9 mouse cellular contexts compared by ENCODE assay signal in the genomic region with DNA sequence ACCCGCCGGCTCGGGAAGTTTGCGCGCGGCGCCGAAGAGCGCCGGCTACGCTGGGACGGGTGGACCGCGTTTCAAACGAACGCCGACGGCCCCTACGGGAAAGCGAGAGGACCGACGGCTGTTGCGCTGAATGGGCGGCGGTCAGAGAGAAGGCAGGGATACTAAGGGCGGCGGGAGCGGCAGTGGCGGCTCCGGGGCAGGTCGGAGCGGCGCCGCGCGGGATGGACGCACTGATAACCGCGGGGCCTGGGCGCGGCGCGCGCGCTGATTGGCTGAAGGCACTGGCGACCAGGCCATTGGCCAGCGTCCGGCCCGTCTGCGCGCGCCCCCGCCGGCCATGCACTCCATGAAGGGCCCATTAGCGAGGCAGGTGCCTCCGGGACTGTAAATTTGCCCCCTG. TPM values are rescaled to one million over a fixed set of nuclear protein-coding genes. Genes with fewer than 3 reads are reported as not detected.
A peak's percentile ranks its signal among the peaks of the same experiment; 100 is the strongest.
DNase-seq lines count a peak whose midpoint lies in the region; ATAC-seq and TF ChIP-seq lines count a peak whose summit lies in the region.
"Had no signal": no experiment of that assay in that cellular context is flagged by ENCODE, and none has a peak within 500 bp of the region (broad histone marks: within the 10 kb centered on the region; RNA-seq: fewer than 3 reads in every experiment).

A gene (minus strand): TSS at position 203 of the 400 bp plus-strand sequence.

- WGBS in intestine, embryonic 14.5 days = under 1% methylated on average over 56 of the region's 56 CpGs
- under 1% methylated on average over 55 of the region's 56 CpGs for WGBS in liver, embryonic 11.5 days
- 2% methylated on average over 56 of the region's 56 CpGs for WGBS in olfactory bulb, adult 2 months

- H3K27ac ChIP-seq in intestine, embryonic 14.5 days (ENCODE audit: low read depth) = no peak within 1 kb of the TSS
- H3K27ac ChIP-seq in liver, embryonic 11.5 days (ENCODE audit: low read depth, low read length) = no peak within 1 kb of the TSS
- H3K27ac ChIP-seq in olfactory bulb, adult 2 months (ENCODE audit: insufficient read depth, low read depth, low read length) = no peak within 1 kb of the TSS

- peak within 1 kb of the TSS; percentile 32 for H3K4me3 ChIP-seq in intestine, embryonic 14.5 days (ENCODE audit: low read depth, low read length)
- peak within 1 kb of the TSS; percentile 43 for H3K4me3 ChIP-seq in liver, embryonic 11.5 days (ENCODE audit: low read depth, low read length)
- peak within 1 kb of the TSS; percentile 23 for H3K4me3 ChIP-seq in olfactory bulb, adult 2 months (ENCODE audit: insufficient read depth, low read depth, low read length)

- no peak for TF ChIP-seq POLR2A in olfactory bulb, adult 2 months (IDR thresholded peaks at IDR 0.05; ENCODE audit: insufficient read depth, low read depth, low read length)

- H3K36me3 ChIP-seq in intestine, embryonic 14.5 days (ENCODE audit: control insufficient read depth, insufficient read depth, low read length) = peaks cover 13% of the 10 kb centered on the region
- no peaks in the 10 kb centered on the region for H3K36me3 ChIP-seq in liver, embryonic 11.5 days (ENCODE audit: control insufficient read depth, insufficient read depth, low read length)

- peaks cover 15% of the 10 kb centered on the region for H3K4me1 ChIP-seq in intestine, embryonic 14.5 days (replicated peaks; ENCODE audit: control insufficient read depth, insufficient read depth, low read length)
- H3K4me1 ChIP-seq in liver, embryonic 11.5 days (replicated peaks; ENCODE audit: control insufficient read depth, insufficient read depth, low read length) = peaks cover 14% of the 10 kb centered on the region
- peaks cover 34% of the 10 kb centered on the region for H3K4me1 ChIP-seq in olfactory bulb, adult 2 months (ENCODE audit: control insufficient read depth, insufficient read depth, low read length)

- TF ChIP-seq CTCF in olfactory bulb, adult 2 months (IDR thresholded peaks at IDR 0.05; ENCODE audit: insufficient read depth, low read depth, low read length) = no peak

- DNase-seq in cerebellum, postnatal 14 days = peak; percentile 63 to 68
- DNase-seq in cerebellum, adult 11-12 months = no peak
- DNase-seq in brain, adult 2 months (ENCODE audit: low read depth, low spot score) = peak; percentile 76
- DNase-seq in gastrocnemius, postnatal 10 days = peak; percentile 55
- peak; percentile 73 for DNase-seq in intestine, embryonic 14.5 days (ENCODE audit: low spot score)
- peak; percentile 44 for DNase-seq in liver, embryonic 11.5 days (ENCODE audit: low spot score)
- DNase-seq in frontal cortex, postnatal 14 days (ENCODE audit: low spot score in 2 of 2) = no peak

- peak; percentile 60 for ATAC-seq in intestine, embryonic 14.5 days (replicated peaks; ENCODE audit: low FRiP score, low TSS enrichment, low read depth)
- peak; percentile 32 for ATAC-seq in liver, embryonic 11.5 days (replicated peaks; ENCODE audit: low FRiP score)

- peaks cover 97% of the 10 kb centered on the region for H3K27me3 ChIP-seq in intestine, embryonic 14.5 days (replicated peaks; ENCODE audit: control insufficient read depth, insufficient read depth, low read length)
- peaks cover 98% of the 10 kb centered on the region for H3K27me3 ChIP-seq in liver, embryonic 11.5 days (replicated peaks; ENCODE audit: control insufficient read depth, insufficient read depth, low read length)

- H3K4me2 ChIP-seq in intestine, embryonic 14.5 days (ENCODE audit: low read length) = peak within 1 kb of the TSS; percentile 52
- H3K4me2 ChIP-seq in liver, embryonic 11.5 days = peak within 1 kb of the TSS; percentile 56

- no peak within 1 kb of the TSS for H3K9ac ChIP-seq in intestine, embryonic 14.5 days (ENCODE audit: low read length)
- H3K9ac ChIP-seq in liver, embryonic 11.5 days (ENCODE audit: low read depth, low read length) = no peak within 1 kb of the TSS

- no peaks in the 10 kb centered on the region for H3K9me3 ChIP-seq in intestine, embryonic 14.5 days (ENCODE audit: control insufficient read depth, low read length)
- no peaks in the 10 kb centered on the region for H3K9me3 ChIP-seq in liver, embryonic 11.5 days (ENCODE audit: control insufficient read depth, low read length)

RNA-seq across cellular contexts. Expression of the gene that starts here (rescaled TPM):
- total RNA-seq in gastrocnemius, postnatal 10 days (2021) = not detected
- polyA plus RNA-seq in intestine, embryonic 14.5 days (2014; fragmentation: Nextera tagmentation; extraction: Ambion mirVana) = 0.41 TPM in 1 of 2 replicates, not detected in the other
- polyA plus RNA-seq in liver, embryonic 11.5 days (2014; fragmentation: Nextera tagmentation; extraction: Ambion mirVana) = 0.32 and 0.56 TPM in 2 replicates
- not detected in 2 replicates for polyA plus RNA-seq in olfactory bulb, adult 2 months (2012; ENCODE audit: insufficient read depth, insufficient read length, low replicate concordance, missing spikeins)
- total RNA-seq: gastrocnemius, postnatal 36 days had no signal

Comparison
In these comparisons a context has a peak if more than half of its experiments do, and no peak if none do; other contexts are left out.
1. DNase-seq: peak in cerebellum, postnatal 14 days (2 of 2) and brain, adult 2 months (single experiment); none in cerebellum, adult 11-12 months (single experiment) and frontal cortex, postnatal 14 days (0 of 2).
2. Peak in DNase-seq in gastrocnemius, postnatal 10 days; RNA of the gene not detected or under 1 TPM.
3. Peak in DNase-seq, ATAC-seq, H3K4me3 ChIP-seq and H3K4me2 ChIP-seq in intestine, embryonic 14.5 days; RNA of the gene not detected or under 1 TPM.
4. Peak in DNase-seq, ATAC-seq, H3K4me3 ChIP-seq and H3K4me2 ChIP-seq in liver, embryonic 11.5 days; RNA of the gene not detected or under 1 TPM.
5. Peak in every context shown above with its lines, with median percentiles within 50 percentile points of each other: H3K4me3 ChIP-seq.